Mouse (Mus musculus) erythroblast, embryonic 14.5 days (primary cell): Measurements from ENCODE around the gene Kcnj5.

ENCODE experiments used
- GATA1 ChIP-seq: IDR thresholded peaks from 2 replicates; pipeline ENCODE4 v1.6.1; 2012; ENCODE audit warnings: low read length, inconsistent platforms, mixed read lengths
- TAL1 ChIP-seq: IDR thresholded peaks from 3 replicates; pipeline ENCODE4 v1.6.1; 2012; ENCODE audit warnings: low read length, inconsistent platforms, mixed read lengths

DNA sequence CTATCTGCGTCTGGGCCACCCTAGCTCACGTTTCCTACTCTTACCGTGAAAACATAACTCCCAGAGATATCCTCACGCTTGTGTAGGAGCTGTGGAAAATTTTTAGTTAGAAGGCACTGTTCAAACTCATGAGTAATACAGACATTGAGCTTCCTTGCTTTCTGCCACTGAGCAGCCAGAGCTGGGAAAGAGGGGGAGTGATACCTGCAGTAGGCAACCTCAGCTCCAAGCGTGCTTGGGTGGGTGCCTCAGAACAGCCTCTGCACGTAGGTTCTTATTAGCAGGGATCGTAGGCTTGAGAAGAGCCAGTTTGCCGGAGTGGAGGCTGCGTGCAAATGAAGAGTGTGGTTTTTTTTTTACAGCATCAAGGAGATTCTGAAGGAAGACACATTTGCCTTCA, 47.6 kb upstream of the Kcnj5 start:
- TF ChIP-seq TAL1 = no peak
- no peak for TF ChIP-seq GATA1
